Mouse (Mus musculus) spleen, adult 2 months (tissue): ENCODE results near the gene Acot5.

Experiments used
- CTCF ChIP-seq: fragments of 200-500 bp; IDR thresholded peaks from 2 replicates; pipeline ENCODE4 v1.5.1; 2011; ENCODE audit warnings: mild to moderate bottlenecking, inconsistent platforms; ENCODE audit not compliant: insufficient read depth, insufficient read length, insufficient replicate concordance; ENCODE audit errors: extremely low read depth
- POLR2A ChIP-seq: fragments of 200-500 bp; IDR thresholded peaks from 2 replicates; pipeline ENCODE4 v1.6.1; 2011; ENCODE audit warnings: low read depth, low read length, inconsistent platforms

- TF ChIP-seq CTCF (no peak), POLR2A (no peak)
Measured at GRCm38 (mm10) chr12:84077371-84077990, 8.4 kb downstream of the Acot5 start.
